Mouse (Mus musculus): Measurements from ENCODE around the gene Xkr7.

Xkr7 gene

GRCm38 (mm10) chr2:153032973-153033372 is 1.3 kb downstream of the Xkr7 start:
- WGBS = 3% methylated on average over 4 of the region's 4 CpGs

- 46% methylated on average over 5 of the region's 5 CpGs for WGBS
Observed at GRCm38 (mm10) chr2:153033545-153034230, 2.0 kb downstream of the Xkr7 start.

- WGBS = 40% methylated on average over 2 of the region's 2 CpGs
Observed at GRCm38 (mm10) chr2:153036690-153037089, 5.0 kb downstream of the Xkr7 start.

GRCm38 (mm10) chr2:153043886-153044285 is 12.2 kb downstream of the Xkr7 start:
- WGBS = 56% methylated on average over 3 of the region's 3 CpGs

- WGBS = 24% methylated on average over 8 of the region's 8 CpGs
Observed at GRCm38 (mm10) chr2:153045884-153046299, 14.2 kb downstream of the Xkr7 start.

GRCm38 (mm10) chr2:153047828-153048465 is 16.3 kb downstream of the Xkr7 start:
- WGBS = 33% methylated on average over 17 of the region's 17 CpGs

- WGBS = 19% methylated on average over 9 of the region's 9 CpGs
Observed at GRCm38 (mm10) chr2:153049288-153049996, 17.8 kb downstream of the Xkr7 start.

GRCm38 (mm10) chr2:153049997-153050358 is 18.3 kb downstream of the Xkr7 start:
- WGBS = 82% methylated on average over 4 of the region's 4 CpGs

GRCm38 (mm10) chr2:153051095-153051494 is 19.4 kb downstream of the Xkr7 start:
- 86% methylated on average over 6 of the region's 6 CpGs for WGBS

- WGBS = 84% methylated on average over 9 of the region's 9 CpGs
Observed at GRCm38 (mm10) chr2:153051537-153051936, 19.9 kb downstream of the Xkr7 start.

GRCm38 (mm10) chr2:153052700-153053351 is 21.2 kb downstream of the Xkr7 start:
- 35% methylated on average over 28 of the region's 30 CpGs for WGBS

- WGBS = 94% methylated on average over 8 of the region's 8 CpGs
Observed at GRCm38 (mm10) chr2:153053896-153054295, 22.2 kb downstream of the Xkr7 start.

GRCm38 (mm10) chr2:153055270-153055920 is 23.7 kb downstream of the Xkr7 start:
- whole genome bisulfite sequencing = 64% methylated on average over 6 of the region's 6 CpGs

GRCm38 (mm10) chr2:153058365-153058764 is 26.7 kb downstream of the Xkr7 start:
- WGBS = 77% methylated on average over 4 of the region's 4 CpGs

GRCm38 (mm10) chr2:153060216-153060615 is 28.6 kb downstream of the Xkr7 start:
- WGBS = 86% methylated on average over 7 of the region's 7 CpGs

GRCm38 (mm10) chr2:153063394-153063793 is 31.7 kb downstream of the Xkr7 start:
- WGBS = 48% methylated on average over 3 of the region's 3 CpGs

- WGBS = 73% methylated on average over 9 of the region's 9 CpGs
Observed at GRCm38 (mm10) chr2:153064190-153064970, 32.7 kb downstream of the Xkr7 start.

- 67% methylated on average over 12 of the region's 12 CpGs for WGBS
Observed at GRCm38 (mm10) chr2:153065747-153066508, 34.3 kb downstream of the Xkr7 start, which contains the start of gene Ccm2l. TSS of gene Ccm2l (plus strand) at chr2:153065955.

GRCm38 (mm10) chr2:153066991-153067390 is 35.3 kb downstream of the Xkr7 start:
- 70% methylated on average over 6 of the region's 6 CpGs for WGBS
